Mouse (Mus musculus): ENCODE measurements around the gene Psors1c2.

DNA sequence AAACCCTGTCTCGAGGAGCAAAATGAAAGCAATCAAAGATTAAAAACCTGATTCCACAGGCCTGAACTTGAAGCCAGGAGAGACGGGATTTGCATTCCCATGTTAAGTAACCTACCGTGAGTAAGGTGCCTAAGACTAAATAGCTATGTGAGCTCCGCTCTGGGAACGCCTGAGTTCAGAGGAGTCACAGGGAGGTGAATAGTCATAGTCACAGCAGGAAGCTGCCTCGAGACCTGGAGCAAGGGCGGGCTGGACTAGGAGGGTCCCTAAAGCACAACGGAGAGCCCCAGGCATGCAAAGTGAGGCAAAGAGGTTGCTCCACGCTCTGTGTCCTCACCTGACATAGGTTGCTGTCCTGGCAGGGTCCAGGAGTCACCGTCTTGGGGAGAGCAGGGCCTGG is 6.5 kb downstream of the Psors1c2 start:
- TF ChIP-seq POLR2A (IDR thresholded peaks at IDR 0.05; ENCODE audit: borderline replicate concordance, extremely low read depth, insufficient read depth, insufficient read length, poor library complexity, severe bottlenecking) (no peak), CTCF (IDR thresholded peaks at IDR 0.05; ENCODE audit: borderline replicate concordance, extremely low read depth, insufficient read depth, insufficient read length) (no peak)

Measured in brain, embryonic 14.5 days (tissue).